Mouse (Mus musculus) lung, embryonic 14.5 days (tissue): Measurements from ENCODE around the gene Afdn. TPM values are rescaled to one million over a fixed set of nuclear protein-coding genes. Genes with fewer than 3 reads are reported as not detected.
A peak's percentile ranks its signal among the peaks of the same experiment; 100 is the strongest.
"Not testable (repeated sequence)": the region's sequence is repeated elsewhere in the genome, so short reads cannot be mapped to it uniquely, and the experiment has no call there.

ENCODE experiments used
- ATAC-seq: fragments of 200-750 bp; cut with Nextera tagmentation; 2 replicates; pipeline ENCODE4 v1.8.0; 2017; ENCODE audit warnings: mild to moderate bottlenecking, moderate TSS enrichment, moderate library complexity; ENCODE audit not compliant: insufficient read depth
- DNase-seq: peaks from one replicate; pipeline ENCODE4 v3.0.0-alpha.2; 2015
- H3K27ac ChIP-seq: fragments of 300-500 bp; sonication (generic); 2 replicates; pipeline ENCODE4 v1.5.1; 2014; ENCODE audit warnings: low read depth, mild to moderate bottlenecking, moderate library complexity
- H3K27me3 ChIP-seq: fragments of 300-500 bp; sonication (generic); 2 replicates; pipeline ENCODE4 v1.6.1; 2014; ENCODE audit warnings: low read length, control low read depth; ENCODE audit not compliant: insufficient read depth
- H3K36me3 ChIP-seq: fragments of 300-500 bp; sonication (generic); 2 replicates; pipeline ENCODE4 v1.6.1; 2014; ENCODE audit warnings: control low read depth; ENCODE audit not compliant: insufficient read depth
- H3K4me1 ChIP-seq: fragments of 300-500 bp; sonication (generic); 2 replicates; pipeline ENCODE4 v1.6.1; 2014; ENCODE audit warnings: antibody characterized with exemption, control low read depth; ENCODE audit not compliant: insufficient read depth
- H3K4me2 ChIP-seq: fragments of 300-500 bp; sonication (generic); 2 replicates; pipeline ENCODE4 v1.6.1; 2014; ENCODE audit warnings: mild to moderate bottlenecking
- H3K4me3 ChIP-seq: fragments of 300-500 bp; sonication (generic); 2 replicates; pipeline ENCODE4 v1.5.1; 2014; ENCODE audit warnings: low read depth, low read length
- H3K9ac ChIP-seq: fragments of 300-500 bp; sonication (generic); 2 replicates; pipeline ENCODE4 v1.6.1; 2014
- H3K9me3 ChIP-seq: fragments of 300-500 bp; sonication (generic); 2 replicates; pipeline ENCODE4 v1.6.1; 2016; ENCODE audit warnings: low read depth, low read length, control low read depth
- CTCF ChIP-seq: IDR thresholded peaks from 2 replicates; pipeline ENCODE4 v1.5.1; 2016; ENCODE audit warnings: antibody characterized with exemption, low read depth
- WGBS: fragments of 180-500 bp; shearing (Covaris S2); extraction: QIAGEN DNeasy Blood & Tissue Kit; methylation state at CpG from one replicate; pipeline ENCODE4 v1.1.7; 2014; 5-methylcytosine and 5-hydroxymethylcytosine counted together
- polyA plus RNA-seq: library from polyadenylated mRNA; unstranded; fragments of >200 nt; fragmentation: Nextera tagmentation; extraction: Ambion mirVana; gene quantifications from 2 replicates; pipeline ENCODE4 v1.2.1, GENCODE M21; 2014

Afdn gene
- polyA plus RNA-seq, 1 experiment from 2014 or later = 138 TPM

- Histone ChIP-seq H3K4me2 (no peak overlapping the region), H3K27me3 (no peaks in the 10 kb centered on the region), H3K9me3 (no peaks in the 10 kb centered on the region), H3K27ac (no peak overlapping the region), H3K36me3 (no peaks in the 10 kb centered on the region), H3K4me1 (no peaks in the 10 kb centered on the region), H3K9ac (no peak overlapping the region), H3K4me3 (no peak overlapping the region)
- WGBS = 71% methylated on average over 1 of the region's 1 CpGs
- no peak for ATAC-seq
- DNase-seq = no peak
- TF ChIP-seq CTCF = no peak
Observed at GRCm38 (mm10) chr17:13768531-13768930, 8.2 kb downstream of the Afdn start.

- no peak for ATAC-seq
- Histone ChIP-seq H3K4me3 (no peak overlapping the region), H3K4me1 (no peaks in the 10 kb centered on the region), H3K9me3 (no peaks in the 10 kb centered on the region), H3K27ac (no peak overlapping the region), H3K4me2 (no peak overlapping the region), H3K36me3 (no peaks in the 10 kb centered on the region), H3K27me3 (no peaks in the 10 kb centered on the region), H3K9ac (no peak overlapping the region)
- peak; percentile 41 for TF ChIP-seq CTCF
- peak; percentile 24 for DNase-seq
- WGBS = 93% methylated on average over 3 of the region's 3 CpGs
Observed at GRCm38 (mm10) chr17:13769256-13769655, 8.9 kb downstream of the Afdn start.

GRCm38 (mm10) chr17:13777676-13778075 lies 17.3 kb downstream of the Afdn start:
- no peak overlapping the region for H3K9ac ChIP-seq
- WGBS = 51% methylated on average over 2 of the region's 2 CpGs

GRCm38 (mm10) chr17:13778865-13779264 lies 18.5 kb downstream of the Afdn start:
- no peaks in the 10 kb centered on the region for H3K36me3 ChIP-seq
- no peaks in the 10 kb centered on the region for H3K9me3 ChIP-seq
- no peak overlapping the region for H3K4me3 ChIP-seq
- DNase-seq = peak; percentile 29
- no peak overlapping the region for H3K9ac ChIP-seq
- H3K27ac ChIP-seq = no peak overlapping the region
- no peak for TF ChIP-seq CTCF
- no peaks in the 10 kb centered on the region for H3K4me1 ChIP-seq
- no peaks in the 10 kb centered on the region for H3K27me3 ChIP-seq
- WGBS = 91% methylated on average over 1 of the region's 1 CpGs
- ATAC-seq = no peak
- H3K4me2 ChIP-seq = no peak overlapping the region

More at GRCm38 (mm10) chr17:13777676-13778075, 17.3 kb downstream of the Afdn start:
- Histone ChIP-seq H3K4me2 (no peak overlapping the region), H3K27ac (no peak overlapping the region), H3K36me3 (no peaks in the 10 kb centered on the region), H3K9me3 (no peaks in the 10 kb centered on the region), H3K27me3 (no peaks in the 10 kb centered on the region), H3K4me1 (no peaks in the 10 kb centered on the region), H3K4me3 (no peak overlapping the region)
- DNase-seq (no peak), ATAC-seq (no peak)
- no peak for TF ChIP-seq CTCF

GRCm38 (mm10) chr17:13781948-13782347 lies 21.6 kb downstream of the Afdn start:
- TF ChIP-seq CTCF = no peak
- no peak for DNase-seq
- H3K27ac ChIP-seq = no peak overlapping the region
- H3K9me3 ChIP-seq = no peaks in the 10 kb centered on the region
- H3K4me3 ChIP-seq = no peak overlapping the region
- H3K9ac ChIP-seq = no peak overlapping the region
- 84% methylated on average over 5 of the region's 5 CpGs for WGBS
- no peaks in the 10 kb centered on the region for H3K27me3 ChIP-seq
- no peaks in the 10 kb centered on the region for H3K36me3 ChIP-seq
- no peak for ATAC-seq
- no peak overlapping the region for H3K4me2 ChIP-seq
- no peaks in the 10 kb centered on the region for H3K4me1 ChIP-seq

- Histone ChIP-seq H3K27ac (no peak overlapping the region), H3K4me3 (no peak overlapping the region), H3K9ac (no peak overlapping the region), H3K27me3 (no peaks in the 10 kb centered on the region), H3K36me3 (no peaks in the 10 kb centered on the region), H3K4me2 (no peak overlapping the region), H3K4me1 (no peaks in the 10 kb centered on the region), H3K9me3 (no peaks in the 10 kb centered on the region)
- ATAC-seq (no peak), DNase-seq (no peak)
- 44% methylated on average over 1 of the region's 1 CpGs for WGBS
- no peak for TF ChIP-seq CTCF
Observed at GRCm38 (mm10) chr17:13783469-13783868, 23.1 kb downstream of the Afdn start.

GRCm38 (mm10) chr17:13790033-13790432 lies 29.7 kb downstream of the Afdn start:
- DNase-seq = not testable (repeated sequence)
- WGBS = 76% methylated on average over 2 of the region's 2 CpGs

GRCm38 (mm10) chr17:13797691-13798090 lies 37.4 kb downstream of the Afdn start:
- H3K36me3 ChIP-seq = no peaks in the 10 kb centered on the region
- 69% methylated on average over 1 of the region's 1 CpGs for WGBS
- DNase-seq = no peak
- no peaks in the 10 kb centered on the region for H3K27me3 ChIP-seq
- H3K4me2 ChIP-seq = no peak overlapping the region
- no peak overlapping the region for H3K27ac ChIP-seq
- no peak overlapping the region for H3K4me3 ChIP-seq
- H3K9ac ChIP-seq = no peak overlapping the region
- no peak for TF ChIP-seq CTCF
- no peak for ATAC-seq
- H3K4me1 ChIP-seq = no peaks in the 10 kb centered on the region
- H3K9me3 ChIP-seq = no peaks in the 10 kb centered on the region

More at GRCm38 (mm10) chr17:13790033-13790432, 29.7 kb downstream of the Afdn start:
- H3K27ac ChIP-seq, ATAC-seq, H3K36me3 ChIP-seq, H3K4me3 ChIP-seq, H3K4me2 ChIP-seq, H3K27me3 ChIP-seq, H3K4me1 ChIP-seq, H3K9me3 ChIP-seq, H3K9ac ChIP-seq: not testable (repeated sequence)
